Mouse (Mus musculus) small intestine, adult 2 months (tissue): ENCODE results near the gene Ccr8. TPM values are rescaled to one million over a fixed set of nuclear protein-coding genes. Genes with fewer than 3 reads are reported as not detected.

Source experiments
- H3K27ac ChIP-seq: fragments of 200-500 bp; 2 replicates; pipeline ENCODE4 v1.5.1; 2012; ENCODE audit warnings: low read depth, low read length, control low read depth, inconsistent platforms; ENCODE audit not compliant: insufficient read depth
- H3K27me3 ChIP-seq: fragments of 200-500 bp; 2 replicates; pipeline ENCODE4 v1.6.1; 2012; ENCODE audit warnings: mild to moderate bottlenecking, moderate library complexity, low read length, inconsistent platforms; ENCODE audit not compliant: control insufficient read depth, insufficient read depth
- H3K36me3 ChIP-seq: fragments of 200-500 bp; 2 replicates; pipeline ENCODE4 v1.6.1; 2012; ENCODE audit warnings: mild to moderate bottlenecking, low read length, control low read depth, inconsistent platforms; ENCODE audit not compliant: control insufficient read depth, insufficient read depth
- H3K4me1 ChIP-seq: fragments of 200-500 bp; 2 replicates; pipeline ENCODE4 v1.6.1; 2012; ENCODE audit warnings: low read length, inconsistent platforms, mixed read lengths; ENCODE audit not compliant: control insufficient read depth, insufficient read depth, insufficient read length
- H3K4me3 ChIP-seq: fragments of 200-500 bp; 2 replicates; pipeline ENCODE4 v1.5.1; 2012; ENCODE audit warnings: low read depth, mild to moderate bottlenecking, control low read depth, inconsistent platforms, low read length, moderate library complexity
- CTCF ChIP-seq: fragments of 200-500 bp; IDR thresholded peaks from 2 replicates; pipeline ENCODE4 v1.5.1; 2012; ENCODE audit warnings: low read depth, mild to moderate bottlenecking, control low read depth, inconsistent platforms, low read length, moderate library complexity, mixed read lengths; ENCODE audit not compliant: insufficient replicate concordance, insufficient read length; ENCODE audit errors: extremely low read depth
- POLR2A ChIP-seq: fragments of 200-500 bp; IDR thresholded peaks from 2 replicates; pipeline ENCODE4 v1.6.1; 2012; ENCODE audit warnings: low read depth, mild to moderate bottlenecking, control low read depth, inconsistent platforms, low read length, moderate library complexity
- WGBS: fragments of 180-500 bp; shearing (Covaris S2); methylation state at CpG from one replicate; pipeline ENCODE4 v1.1.7; 2018; 5-methylcytosine and 5-hydroxymethylcytosine counted together
- polyA plus RNA-seq: library from polyadenylated mRNA; depleted of rRNA; stranded (reverse); fragments of >200 nt; gene quantifications from 2 replicates; pipeline ENCODE4 v1.2.3, GENCODE M21; 2012; rRNA removed

Ccr8 gene
- polyA plus RNA-seq, result 0.18 and 0.25 TPM in 2 replicates

DNA sequence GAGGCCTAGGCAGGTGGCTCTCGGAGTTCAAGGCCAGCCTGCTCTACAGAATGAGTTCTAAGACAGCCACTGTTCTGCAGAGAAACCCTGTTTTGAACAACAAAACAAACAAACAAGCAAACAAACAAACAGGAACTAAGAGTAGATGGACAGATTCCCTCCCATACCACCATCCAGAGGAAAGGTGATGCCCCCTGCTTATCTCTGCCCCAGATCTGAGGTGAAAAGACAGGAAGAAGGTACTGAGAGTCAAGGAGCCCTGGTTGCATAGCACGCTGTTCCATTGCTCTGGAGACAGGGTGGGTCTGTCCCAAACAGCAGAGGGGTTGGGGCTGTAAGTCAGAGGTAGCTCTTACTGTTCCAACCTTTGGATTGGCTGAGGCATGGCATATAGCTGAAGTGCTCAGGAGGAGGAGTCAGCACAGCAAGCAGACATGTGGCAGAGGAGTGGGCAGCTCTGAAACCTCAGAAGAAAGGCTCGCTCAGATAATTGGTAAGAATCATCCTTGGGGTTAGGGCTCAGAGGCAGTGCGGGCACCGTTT is at the start of gene Ccr8:
TSS of gene Ccr8 (plus strand) at position 419 of the 543 bp plus-strand sequence.
- WGBS, result 74% methylated on average over 5 of the region's 5 CpGs
- Histone ChIP-seq H3K4me1 (no peaks in the 10 kb centered on the region), H3K27ac (no peak within 1 kb of the TSS), H3K4me3 (no peak within 1 kb of the TSS), H3K27me3 (no peaks in the 10 kb centered on the region), H3K36me3 (no peaks in the 10 kb centered on the region)
- TF ChIP-seq POLR2A (no peak), CTCF (no peak)

DNA sequence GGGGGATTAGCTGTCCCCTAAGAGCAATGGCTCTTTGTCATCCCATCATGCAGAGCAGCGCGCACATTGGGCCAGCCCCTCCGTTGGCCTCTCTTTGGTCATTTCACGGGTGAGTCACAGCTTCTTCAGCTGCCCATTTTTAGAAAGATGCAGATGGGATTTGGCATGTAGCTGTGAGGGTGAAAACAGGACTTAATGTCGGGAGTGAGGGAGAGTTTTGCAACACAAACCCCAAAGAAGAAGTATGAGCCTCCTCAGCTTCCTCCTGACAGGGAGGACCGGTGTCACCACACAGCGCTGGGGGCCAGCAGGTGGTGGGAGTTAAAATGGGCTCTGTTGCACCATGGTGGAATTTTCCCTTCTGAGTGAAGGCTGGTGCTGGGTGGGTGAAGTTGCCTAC is 48.8 kb upstream of the Ccr8 start:
- no peak for TF ChIP-seq CTCF
- TF ChIP-seq POLR2A, result no peak
- WGBS, result 76% methylated on average over 7 of the region's 7 CpGs
- no peaks in the 10 kb centered on the region; the same call in 1 of the 2 replicates for H3K4me1 ChIP-seq
- H3K4me3 ChIP-seq, result no peak overlapping the region
- H3K36me3 ChIP-seq, result no peaks in the 10 kb centered on the region
- H3K27ac ChIP-seq, result no peak overlapping the region
- H3K27me3 ChIP-seq, result no peaks in the 10 kb centered on the region

DNA sequence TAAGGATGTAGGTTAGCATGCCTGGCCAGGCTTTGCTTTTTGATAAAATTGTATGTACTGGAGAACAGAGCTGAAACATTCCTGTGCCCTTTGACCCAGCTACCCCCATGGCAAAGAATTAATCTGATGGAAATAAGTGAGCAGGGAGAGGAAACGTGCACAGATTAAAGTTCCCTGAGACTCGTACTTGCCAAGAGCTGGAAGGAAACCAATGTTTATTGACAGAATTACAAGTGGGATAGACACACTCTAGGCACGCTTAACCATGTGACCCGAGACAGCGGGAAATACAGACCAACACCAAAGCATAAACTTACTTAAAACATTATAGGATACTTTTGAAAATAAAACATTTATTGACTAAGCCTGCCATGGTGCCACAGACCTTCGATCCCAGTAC is 43.4 kb upstream of the Ccr8 start:
- Histone ChIP-seq H3K27me3 (no peaks in the 10 kb centered on the region), H3K36me3 (no peaks in the 10 kb centered on the region), H3K27ac (no peak overlapping the region), H3K4me1 (no peaks in the 10 kb centered on the region), H3K4me3 (no peak overlapping the region)
- TF ChIP-seq CTCF (no peak), POLR2A (no peak)
- 34% methylated on average over 6 of the region's 6 CpGs for WGBS

DNA sequence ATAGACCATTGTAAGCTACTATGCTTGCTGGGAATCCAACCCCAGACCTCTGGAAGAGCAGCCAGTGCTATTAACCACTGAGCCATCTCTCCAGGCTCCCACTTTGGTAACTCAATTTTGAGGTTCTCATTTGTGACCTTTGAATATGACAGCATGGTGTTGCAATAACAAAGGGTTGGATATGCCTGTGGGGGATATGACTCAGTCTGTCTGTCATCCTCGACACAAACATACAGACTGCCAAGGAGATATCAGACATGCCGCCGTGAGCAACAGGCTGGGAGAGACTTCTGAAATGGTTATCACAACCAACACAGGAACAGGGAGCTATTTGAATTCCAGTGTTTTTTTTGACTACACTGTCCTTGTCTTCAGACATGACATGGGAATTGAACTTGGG is 42.5 kb upstream of the Ccr8 start:
- 37% methylated on average over 3 of the region's 3 CpGs for WGBS
- H3K27ac ChIP-seq, result no peak overlapping the region
- no peaks in the 10 kb centered on the region for H3K4me1 ChIP-seq
- H3K27me3 ChIP-seq, result no peaks in the 10 kb centered on the region
- TF ChIP-seq CTCF, result no peak
- no peak for TF ChIP-seq POLR2A
- no peaks in the 10 kb centered on the region for H3K36me3 ChIP-seq
- H3K4me3 ChIP-seq, result no peak overlapping the region

DNA sequence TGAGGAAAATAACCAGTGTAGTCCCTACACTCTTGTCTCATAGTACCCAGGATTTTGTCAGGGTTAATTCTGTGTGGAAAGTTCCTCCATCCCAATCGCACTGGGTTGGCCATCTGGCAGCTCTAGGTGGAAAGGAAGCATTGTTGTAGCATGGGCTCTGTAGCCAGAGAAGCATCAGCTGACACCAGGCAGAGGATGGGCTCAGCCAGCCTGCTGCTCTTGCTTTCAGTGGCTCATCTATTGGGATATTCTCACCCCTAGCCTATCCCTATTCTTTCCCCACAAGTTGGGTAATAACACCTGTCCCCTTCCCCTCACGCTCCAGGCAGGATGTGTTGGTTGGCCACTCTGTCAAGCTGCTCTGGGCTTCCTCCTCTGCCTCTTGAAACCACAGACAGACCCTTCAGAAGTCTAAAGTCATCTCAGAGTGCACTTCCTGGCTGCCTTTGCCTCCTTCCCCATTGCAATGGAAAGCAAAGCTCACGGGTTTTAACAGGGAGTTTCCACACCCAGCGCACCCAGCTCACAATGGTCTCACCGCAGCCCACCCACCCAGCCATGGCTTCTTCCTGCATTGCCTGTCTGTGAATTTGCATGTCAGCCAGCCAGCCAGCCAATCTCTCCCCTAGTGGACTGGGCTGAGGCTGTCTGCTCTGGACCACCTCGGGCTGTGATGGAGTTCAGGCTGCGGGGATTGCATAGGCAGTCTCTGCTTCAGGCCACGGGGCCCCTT is 37.2 kb upstream of the Ccr8 start:
- no peak for TF ChIP-seq CTCF
- TF ChIP-seq POLR2A, result no peak
- no peaks in the 10 kb centered on the region for H3K27me3 ChIP-seq
- 64% methylated on average over 8 of the region's 8 CpGs for WGBS
- no peaks in the 10 kb centered on the region for H3K36me3 ChIP-seq
- no peak overlapping the region for H3K4me3 ChIP-seq
- 0 out of 2 replicates have a peak, but pooled peaks cover 3% of the 10 kb centered on the region for H3K4me1 ChIP-seq
- H3K27ac ChIP-seq, result no peak overlapping the region

DNA sequence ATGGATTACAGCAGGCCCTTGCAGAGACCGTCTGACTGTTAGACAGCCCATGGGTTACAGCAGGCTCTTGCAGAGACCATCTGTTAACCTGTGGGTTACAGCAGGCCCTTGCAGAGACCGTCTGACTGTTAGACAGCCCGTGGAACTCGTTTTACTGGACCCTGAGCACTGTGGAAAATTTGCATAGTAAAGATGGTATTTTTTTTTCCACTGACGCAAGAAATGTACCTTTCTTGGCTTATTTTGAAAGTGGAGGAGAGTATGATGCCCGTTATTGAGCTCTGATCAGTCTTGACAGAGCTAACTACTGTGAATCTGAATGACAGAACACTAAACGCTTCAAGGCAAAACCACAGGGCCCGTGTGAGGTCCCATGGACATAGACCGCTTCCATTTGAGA is 35.7 kb upstream of the Ccr8 start:
- 0 out of 2 replicates have a peak, but pooled peaks cover 3% of the 10 kb centered on the region for H3K4me1 ChIP-seq
- TF ChIP-seq POLR2A, result no peak
- TF ChIP-seq CTCF, result no peak
- no peaks in the 10 kb centered on the region for H3K27me3 ChIP-seq
- H3K36me3 ChIP-seq, result no peaks in the 10 kb centered on the region
- no peak overlapping the region for H3K4me3 ChIP-seq
- no peak overlapping the region for H3K27ac ChIP-seq
- WGBS, result 80% methylated on average over 9 of the region's 9 CpGs

DNA sequence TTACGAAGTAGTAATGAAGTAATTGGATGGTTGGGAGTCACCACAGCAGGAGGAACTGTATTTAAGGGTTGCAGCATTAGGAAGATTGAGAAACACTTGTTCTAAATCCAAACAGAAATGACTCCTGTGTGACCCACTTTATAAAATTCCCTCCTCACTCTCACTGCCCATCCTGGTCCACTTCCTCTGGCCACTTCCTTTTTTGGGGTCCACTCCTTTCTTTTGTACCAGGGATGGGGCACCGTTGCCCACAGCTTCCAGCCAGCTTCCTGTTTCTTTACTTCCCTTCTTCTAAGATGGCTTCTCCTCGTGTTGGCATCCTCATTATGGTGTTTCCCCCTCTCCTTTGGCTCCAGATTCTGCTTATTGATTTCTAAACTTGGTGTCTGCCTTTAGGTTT is 33.2 kb upstream of the Ccr8 start:
- TF ChIP-seq POLR2A (no peak), CTCF (no peak)
- no peaks in the 10 kb centered on the region for H3K27me3 ChIP-seq
- no peak overlapping the region for H3K4me3 ChIP-seq
- no peak overlapping the region for H3K27ac ChIP-seq
- 0 out of 2 replicates have a peak, but pooled peaks cover 3% of the 10 kb centered on the region for H3K4me1 ChIP-seq
- 59% methylated on average over 3 of the region's 3 CpGs for WGBS
- H3K36me3 ChIP-seq, result no peaks in the 10 kb centered on the region
